Mouse (Mus musculus) lung, postnatal 0 days (tissue): ENCODE results near the gene Wdr27.

Experiments
- CTCF ChIP-seq: IDR thresholded peaks from 2 replicates; pipeline ENCODE4 v1.5.1; 2016; ENCODE audit warnings: antibody characterized with exemption, mild to moderate bottlenecking
- EP300 ChIP-seq: IDR thresholded peaks from 2 replicates; pipeline ENCODE4 v1.6.1; 2016; ENCODE audit warnings: antibody characterized with exemption, mild to moderate bottlenecking, control low read depth

DNA sequence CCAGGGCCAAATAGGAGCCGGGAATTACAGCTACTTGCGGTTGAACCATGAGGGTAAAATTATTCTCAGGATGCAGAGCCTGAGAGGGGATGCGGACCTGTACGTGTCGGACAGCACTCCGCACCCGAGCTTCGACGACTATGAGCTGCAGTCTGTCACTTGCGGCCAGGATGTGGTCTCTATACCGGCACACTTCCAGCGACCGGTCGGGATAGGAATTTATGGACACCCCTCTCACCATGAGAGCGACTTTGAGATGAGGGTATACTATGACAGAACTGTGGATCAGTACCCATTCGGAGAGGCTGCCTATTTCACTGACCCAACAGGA is 736 bp upstream of the Wdr27 start:
- no peak for TF ChIP-seq CTCF
- no peak for TF ChIP-seq EP300
